Mouse (Mus musculus) adrenal gland, adult (tissue): ENCODE data around the gene Dmrta1.
A peak's percentile ranks its signal among the peaks of the same experiment; 100 is the strongest.
"Not testable (repeated sequence)": the region's sequence is repeated elsewhere in the genome, so short reads cannot be mapped to it uniquely, and the experiment has no call there.

Experiments
- DNase-seq, 2 experiments: peaks; one replicate each; pipeline ENCODE4 v3.0.0; 2022 to 2023; ENCODE audit warnings: low spot score in 1 of 2; ENCODE audit not compliant: inconsistent age in 2 of 2

The Dmrta1 gene

DNA sequence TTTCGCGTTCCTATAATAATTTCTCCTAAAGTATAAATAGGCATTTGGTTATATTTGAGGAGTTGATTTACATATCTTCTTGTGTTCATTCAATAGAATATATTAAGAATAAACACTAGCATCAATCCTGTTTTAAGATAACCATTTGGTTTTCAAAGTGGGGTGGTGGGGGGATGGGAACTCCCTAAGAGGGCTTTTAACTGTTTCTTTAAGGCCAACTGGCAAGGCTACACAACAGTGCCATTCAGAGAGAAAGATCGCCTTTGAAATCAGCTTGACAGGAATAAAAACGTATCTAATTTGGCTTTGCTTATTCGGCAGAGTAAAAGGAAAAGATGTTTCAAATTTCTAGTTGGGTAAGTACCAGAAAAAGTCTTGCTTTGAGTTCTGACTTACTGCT is at the start of gene Dmrta1:
Dmrta1 (plus strand) TSS at position 242 of the 400 bp plus-strand sequence.
- DNase-seq: no peak

DNA sequence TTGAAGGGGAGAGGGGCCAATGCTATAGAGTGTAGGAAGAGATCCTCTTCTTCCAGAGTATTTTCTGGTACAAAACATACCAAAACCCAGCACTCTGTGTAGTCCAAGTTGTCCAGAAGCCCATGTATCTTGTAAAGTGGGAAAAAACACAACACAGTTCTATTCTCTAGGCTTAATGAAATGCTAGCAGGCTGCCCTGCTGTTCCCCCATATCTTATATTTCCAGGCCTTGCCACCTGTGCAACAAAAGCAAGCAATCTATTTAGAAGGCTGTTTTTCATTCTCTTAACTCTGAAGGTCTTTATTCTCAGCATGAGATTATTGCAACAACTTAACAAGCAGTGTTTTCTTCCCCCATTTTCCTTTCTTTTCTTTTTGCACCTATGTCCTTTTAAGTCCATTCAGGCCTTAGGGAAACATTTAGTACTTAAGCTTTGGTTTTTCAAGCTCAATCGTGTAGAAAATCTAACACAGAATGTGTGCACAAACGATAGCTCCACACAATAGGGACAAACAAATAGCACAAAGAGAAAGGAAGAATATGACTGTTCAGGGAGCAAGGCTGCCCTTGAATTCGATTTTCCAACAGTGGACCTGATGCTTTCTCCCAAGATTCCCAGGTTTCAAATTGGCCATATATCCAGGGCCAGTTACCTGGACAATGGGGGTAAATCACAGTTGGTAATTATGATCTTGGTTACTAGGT is 48.7 kb upstream of the Dmrta1 start:
- no peak for DNase-seq

DNA sequence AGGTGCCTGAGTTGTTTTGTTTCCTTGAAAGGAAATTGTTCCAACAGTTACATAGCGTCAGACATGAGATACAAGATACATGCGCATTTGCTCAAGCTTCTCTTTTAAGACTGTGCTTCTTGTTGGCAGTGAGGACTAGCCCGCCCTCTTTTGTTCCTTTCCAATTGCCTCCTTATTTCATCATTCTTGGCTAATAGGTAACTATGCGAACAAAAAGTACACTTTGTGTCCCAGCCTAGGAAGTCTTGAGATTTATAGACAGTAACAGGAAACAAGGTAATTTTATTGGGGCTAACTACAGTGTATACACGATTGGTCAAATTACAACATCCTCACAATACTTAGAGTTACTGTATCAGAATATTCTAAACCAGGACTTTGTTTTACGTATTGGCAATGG is 47.7 kb upstream of the Dmrta1 start:
- DNase-seq: no peak

DNA sequence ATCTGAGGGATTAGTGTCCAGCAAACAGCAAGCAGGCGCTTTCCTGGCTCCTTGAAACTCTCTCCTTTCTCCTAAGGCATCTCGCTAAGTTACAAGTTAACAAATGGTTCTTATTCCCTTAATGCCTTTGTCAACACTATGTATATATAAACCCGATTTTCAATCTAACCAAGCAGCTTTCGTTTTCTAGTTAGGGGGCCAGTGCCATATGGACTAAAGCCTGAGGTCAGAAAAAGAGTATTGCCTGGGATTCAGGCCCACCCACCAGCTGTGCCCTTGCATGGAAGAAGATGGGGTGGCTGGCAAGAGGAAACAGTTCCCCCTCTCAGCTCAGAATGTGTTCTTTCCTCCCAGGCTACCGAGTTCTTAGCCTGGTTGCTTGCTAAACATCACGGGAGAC is 40.6 kb upstream of the Dmrta1 start:
- no peak for DNase-seq

DNA sequence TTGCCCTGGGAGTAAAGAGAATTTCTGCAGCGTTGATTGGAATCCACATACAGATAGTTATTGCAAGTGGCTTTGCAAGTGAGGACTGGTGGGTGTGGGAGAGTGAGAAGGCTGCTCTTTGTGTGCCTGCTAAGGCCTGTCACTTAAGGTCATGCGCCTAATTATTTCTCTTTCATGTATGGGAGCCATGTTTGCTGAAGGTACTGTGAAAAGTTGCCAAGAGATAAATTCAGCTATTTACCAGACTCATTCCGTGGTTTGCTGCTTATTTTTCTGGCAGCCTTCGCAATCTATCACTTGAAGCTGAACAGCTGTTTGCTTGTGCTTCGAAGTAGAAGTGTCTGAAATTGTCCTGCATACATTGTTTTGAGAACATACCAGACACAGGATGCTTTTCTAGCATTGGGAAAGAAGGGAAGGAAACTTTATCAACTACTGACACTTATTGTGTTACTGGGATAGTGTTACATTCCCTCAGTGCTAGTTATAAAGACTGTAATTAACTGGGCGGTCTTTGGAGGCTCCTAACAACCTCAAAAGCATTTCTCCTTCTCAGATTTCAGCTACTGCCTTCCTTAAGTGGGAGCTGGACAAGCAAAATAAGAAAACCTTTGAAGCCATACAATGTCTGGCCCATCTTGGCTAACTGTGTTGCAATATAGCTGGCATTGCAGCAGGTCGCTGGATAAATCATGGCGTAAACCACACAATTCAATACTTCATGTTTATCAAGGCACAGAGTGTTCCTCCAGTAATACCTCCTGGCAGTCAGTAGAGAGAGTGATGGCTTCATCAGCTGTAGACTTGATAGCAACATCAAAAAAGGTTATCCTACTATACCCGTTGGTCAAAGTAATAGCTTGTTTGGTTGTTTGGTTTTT is 34.8 kb upstream of the Dmrta1 start:
- DNase-seq: no peak

DNA sequence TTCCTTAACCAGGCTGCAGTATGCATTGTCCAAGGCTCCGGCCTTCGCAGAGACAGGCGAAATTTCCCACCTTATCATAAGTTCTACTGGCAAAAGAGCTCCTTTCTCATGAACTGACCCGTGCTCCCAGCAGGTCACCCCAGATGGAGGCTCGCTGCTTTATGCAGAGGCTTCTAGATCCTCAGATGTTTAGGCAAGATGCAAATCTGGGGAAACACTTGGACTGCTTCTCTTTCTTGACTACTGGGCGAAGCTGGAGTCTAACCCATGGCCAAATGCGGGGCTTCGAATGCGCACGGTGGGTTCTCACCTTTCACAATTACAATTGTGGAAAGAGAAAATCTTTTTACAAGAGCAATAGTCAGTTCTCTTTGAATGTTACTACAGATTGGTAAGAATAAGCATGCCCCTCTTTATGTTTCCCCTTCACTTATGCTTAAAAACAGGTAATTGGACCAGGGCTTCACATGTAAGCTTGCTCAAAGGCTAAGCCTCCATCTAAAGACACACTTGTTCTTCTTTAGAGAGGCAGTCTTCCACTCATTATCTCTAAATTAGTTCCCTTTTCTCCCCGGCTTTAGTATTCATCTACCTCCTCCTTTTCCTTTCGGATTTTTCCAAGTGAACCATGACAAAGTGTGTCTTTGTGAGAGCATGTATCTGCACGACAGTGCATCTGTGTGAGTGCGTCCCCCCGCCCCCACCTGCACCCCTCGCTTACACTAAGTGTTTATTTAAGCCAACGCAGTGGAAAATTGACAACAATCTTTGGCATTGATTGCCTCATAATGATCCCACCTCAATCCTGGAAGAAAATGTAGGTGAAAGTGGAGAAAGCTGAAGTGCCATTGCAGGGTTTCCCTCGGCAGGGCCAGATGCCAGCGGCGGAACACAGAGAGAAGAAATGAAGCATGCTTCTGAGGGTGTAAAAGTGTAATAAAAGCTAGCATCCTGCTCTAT is 28.6 kb upstream of the Dmrta1 start:
- no peak for DNase-seq

DNA sequence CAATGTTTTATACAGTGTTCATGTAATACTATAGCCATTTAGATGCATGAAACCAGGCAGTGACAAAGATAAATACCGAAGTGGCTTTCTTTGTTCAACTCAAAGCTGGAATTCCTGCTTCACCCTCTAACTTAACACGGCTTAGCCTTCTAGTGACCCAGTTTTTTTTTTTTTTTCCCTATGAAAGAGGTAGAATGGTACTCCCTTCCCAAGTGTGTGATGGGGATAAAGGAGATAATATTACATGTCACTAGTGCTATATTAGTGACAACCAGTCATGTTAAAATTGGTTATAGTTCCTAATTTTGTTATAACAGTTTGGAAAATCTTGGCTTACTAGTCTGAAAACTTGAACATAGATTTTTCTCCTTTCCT is 27.9 kb upstream of the Dmrta1 start:
- no peak for DNase-seq

DNA sequence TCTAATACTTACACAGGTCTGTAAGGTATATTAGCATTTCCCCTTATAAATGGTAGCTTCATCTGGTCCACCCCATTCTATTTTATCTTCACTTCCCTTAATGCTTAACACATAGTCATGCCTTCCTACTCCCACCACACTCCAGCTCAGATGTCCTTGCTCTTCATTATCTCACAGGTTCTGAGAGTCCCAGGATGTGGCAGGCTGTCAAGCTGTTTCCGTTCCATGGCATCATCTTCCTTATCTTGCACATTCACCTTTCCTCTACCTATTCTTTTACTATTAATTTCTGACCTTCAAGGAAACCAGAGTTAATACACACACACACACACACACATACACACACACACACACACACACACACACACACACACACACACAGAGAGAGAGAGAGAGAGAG is 27.5 kb upstream of the Dmrta1 start:
- no peak for DNase-seq

DNA sequence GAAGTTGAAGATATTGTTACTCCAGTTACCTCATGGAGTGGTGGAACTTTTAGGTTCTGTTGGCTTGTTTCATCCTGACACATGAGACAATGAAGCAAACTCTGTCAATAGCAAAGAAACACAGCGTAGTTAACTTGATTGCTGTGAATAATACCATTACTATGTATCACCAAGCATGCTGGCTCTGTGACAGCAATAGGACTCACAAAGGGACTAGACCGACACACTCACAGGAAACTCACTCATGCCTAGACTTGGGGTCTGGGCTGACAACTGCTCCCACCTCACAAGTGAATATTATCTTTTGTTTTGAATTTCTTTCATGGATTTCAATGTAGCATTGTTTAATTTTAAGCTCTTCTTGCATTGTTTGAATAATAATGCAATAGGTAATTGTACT is 15.8 kb upstream of the Dmrta1 start:
- no peak for DNase-seq

DNA sequence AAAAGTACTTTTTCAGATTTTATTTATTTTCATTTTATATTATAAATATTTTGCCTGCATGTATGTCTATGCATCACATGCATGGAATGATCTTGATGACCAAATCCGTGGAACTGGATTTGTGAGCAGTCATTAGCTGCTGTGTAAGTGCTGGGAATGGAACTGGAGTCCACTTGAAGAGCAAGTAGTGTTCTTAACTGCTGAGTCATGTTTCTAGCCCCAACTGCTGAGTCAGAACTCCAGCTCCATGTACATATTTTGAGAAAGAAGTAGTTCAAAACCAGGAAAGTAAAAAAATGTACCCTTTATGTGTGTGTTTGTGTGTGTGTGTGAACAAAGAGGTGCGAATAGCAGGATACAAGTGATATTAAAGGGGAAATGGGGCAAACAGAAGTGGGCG is 4.5 kb upstream of the Dmrta1 start:
- no peak for DNase-seq

DNA sequence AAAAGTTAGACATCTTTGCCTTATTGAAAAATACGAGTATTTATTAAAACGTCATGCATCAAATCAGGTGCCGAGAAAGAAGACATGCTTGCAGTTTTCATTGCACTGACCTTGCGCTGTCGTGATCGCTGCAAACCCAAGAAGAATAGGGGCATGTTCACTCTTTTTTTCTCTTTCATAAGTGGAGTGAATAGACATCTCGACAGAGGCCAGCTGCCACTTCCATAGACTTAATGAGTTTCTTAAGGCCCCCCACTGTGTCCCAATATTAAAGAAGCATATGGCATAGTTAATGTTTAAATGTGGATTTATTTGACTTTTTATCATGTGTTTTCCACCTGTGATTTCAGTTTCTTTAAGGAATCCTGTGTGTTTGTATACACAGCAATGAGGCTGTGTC is 1.3 kb upstream of the Dmrta1 start:
- DNase-seq: no peak

DNA sequence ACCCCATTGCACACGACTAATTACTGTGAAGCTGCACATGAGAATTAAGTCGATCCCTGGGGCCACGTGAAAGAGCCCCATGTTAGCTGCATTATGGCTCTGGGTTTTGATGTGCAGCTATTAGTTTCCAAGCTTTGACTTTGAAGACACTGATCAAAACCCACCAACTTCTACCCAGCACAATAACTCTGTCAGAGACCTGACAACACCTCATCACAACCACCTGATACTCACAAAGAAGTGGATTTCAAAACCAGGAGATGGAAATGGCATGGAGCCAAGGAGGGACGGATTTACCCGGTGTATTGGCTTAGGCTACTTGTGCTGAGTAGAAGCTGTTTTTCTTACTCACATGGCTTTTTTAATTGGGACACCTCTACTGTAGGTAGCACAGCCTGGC is 523 bp upstream of the Dmrta1 start:
- no peak for DNase-seq

DNA sequence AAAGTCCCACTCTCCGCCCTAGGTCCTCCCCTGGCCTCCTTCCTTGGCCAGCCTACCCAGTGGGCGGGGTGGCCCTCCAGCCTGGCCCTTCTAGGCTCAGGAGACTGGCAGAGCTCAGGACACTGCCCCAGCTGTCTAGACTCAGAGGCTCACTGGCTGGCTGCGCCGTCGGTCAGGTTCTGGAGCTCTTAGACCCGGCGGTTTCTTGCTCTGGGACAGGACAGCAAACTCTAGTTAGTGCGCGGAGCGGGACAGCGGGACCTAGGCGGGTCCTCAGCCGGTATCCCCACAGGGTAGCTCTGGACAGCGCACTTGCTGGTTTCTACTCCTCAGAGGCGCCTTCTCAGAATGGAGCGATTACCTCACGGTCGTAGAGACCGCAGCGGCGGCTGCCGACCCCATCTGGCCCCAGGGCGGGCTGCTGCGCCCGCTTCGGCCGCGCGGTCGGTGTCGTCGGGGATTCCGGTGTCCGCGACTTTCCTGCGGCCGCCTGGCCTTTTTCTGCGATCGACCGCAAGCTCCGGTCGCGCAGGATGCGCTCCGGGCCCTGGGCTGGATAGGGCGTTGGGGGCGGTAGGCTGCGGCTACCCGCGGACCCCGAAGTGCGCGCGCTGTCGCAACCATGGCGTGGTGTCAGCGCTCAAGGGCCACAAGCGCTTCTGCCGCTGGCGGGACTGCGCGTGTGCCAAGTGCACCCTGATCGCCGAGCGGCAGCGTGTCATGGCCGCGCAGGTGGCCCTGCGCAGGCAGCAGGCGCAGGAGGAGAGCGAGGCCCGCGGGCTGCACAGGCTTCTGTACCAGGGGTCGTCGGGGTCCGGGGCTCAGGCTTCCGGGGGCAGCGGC is 8.9 kb downstream of the Dmrta1 start:
- peak; percentile 71 to 90 for DNase-seq

DNA sequence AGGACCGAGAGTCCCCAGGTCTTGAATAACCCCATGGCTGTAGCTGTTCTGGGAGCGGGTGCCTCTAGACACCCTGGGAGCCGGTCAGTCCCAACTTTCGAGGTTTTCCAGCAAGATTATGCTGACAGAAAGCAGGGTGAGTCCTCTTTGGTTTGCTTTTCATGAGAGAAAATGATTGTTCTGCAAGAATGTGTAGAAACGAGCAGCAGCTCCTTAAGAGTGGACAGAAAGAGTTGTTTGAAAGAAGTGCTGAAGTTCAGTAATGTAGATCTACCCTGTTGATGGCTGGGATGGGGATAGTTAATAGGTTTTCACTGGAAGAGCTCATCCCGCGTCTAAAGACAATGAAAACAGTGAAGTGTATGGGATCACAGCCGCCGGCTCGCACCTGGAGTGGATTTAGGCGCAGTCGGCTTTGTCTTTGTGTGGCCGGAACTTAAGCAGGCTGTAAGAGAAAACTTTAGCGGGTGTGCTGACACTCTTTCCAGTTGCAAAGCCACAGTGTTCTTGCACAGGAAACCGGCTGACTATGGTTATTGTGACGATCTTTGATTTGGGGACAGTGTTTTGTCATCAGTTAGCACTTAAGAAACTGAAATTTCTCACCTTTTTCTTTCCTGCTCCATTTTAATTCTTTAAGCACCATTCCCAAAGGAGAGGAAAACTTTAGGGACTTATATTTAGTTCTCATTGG is 9.7 kb downstream of the Dmrta1 start:
- DNase-seq: no peak

DNA sequence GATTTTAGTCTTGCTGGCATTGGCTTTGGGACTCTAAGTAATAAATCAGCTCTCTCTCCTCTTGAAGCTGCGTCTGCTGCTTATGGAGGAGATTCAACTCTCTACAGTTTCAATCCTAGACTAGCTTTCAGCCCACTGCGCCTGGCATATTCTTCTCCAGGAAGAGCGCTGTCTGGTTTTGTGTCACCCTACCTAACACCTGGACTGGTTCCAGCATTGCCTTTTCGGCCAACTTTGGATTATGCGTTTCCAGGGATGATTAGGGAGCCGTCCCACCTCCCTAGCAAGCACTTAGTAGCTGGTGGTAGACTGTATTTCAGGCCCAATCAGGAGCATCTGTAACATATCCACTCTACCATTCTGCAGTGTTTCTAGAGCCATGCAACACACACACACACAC is 12.7 kb downstream of the Dmrta1 start:
- no peak for DNase-seq

DNA sequence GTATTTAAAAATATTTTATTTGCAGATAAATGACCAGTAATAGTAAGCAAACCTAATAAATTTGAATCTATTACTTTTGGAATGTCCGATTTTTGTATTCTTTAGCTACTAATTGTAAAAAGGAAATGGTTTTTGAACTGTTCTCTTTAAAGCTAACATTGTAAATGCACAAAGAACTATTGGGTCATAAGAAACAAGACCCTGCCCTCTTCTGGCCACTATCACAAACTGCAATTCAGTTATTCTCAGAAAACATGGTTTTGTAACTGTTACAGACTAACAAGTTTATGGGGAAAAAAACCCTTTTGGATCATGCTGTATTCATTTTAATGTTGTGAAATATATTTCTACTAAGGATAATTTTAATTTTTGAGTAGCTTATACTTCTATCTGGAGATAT is 13.5 kb downstream of the Dmrta1 start:
- peak in 1 of 2 experiments; percentile 47 for DNase-seq

DNA sequence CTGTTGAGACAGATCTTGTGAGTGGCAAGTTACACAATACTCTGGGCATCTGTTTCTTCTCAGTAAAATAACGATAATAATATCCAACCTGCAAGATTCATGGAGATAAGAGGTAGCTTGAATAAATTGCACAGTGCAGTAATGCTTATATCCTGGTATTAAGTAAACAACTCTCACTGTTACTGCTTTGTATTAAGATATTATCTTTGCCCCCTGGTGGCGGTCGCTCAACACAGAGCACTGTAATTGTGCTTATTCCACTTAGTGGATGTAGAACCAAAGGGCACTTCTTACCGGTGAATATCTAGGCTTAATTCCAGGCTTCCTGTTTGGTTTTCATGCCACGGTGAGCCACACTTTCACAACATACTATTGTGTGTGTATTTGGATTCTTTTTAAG is 16.4 kb downstream of the Dmrta1 start:
- DNase-seq: no peak

DNA sequence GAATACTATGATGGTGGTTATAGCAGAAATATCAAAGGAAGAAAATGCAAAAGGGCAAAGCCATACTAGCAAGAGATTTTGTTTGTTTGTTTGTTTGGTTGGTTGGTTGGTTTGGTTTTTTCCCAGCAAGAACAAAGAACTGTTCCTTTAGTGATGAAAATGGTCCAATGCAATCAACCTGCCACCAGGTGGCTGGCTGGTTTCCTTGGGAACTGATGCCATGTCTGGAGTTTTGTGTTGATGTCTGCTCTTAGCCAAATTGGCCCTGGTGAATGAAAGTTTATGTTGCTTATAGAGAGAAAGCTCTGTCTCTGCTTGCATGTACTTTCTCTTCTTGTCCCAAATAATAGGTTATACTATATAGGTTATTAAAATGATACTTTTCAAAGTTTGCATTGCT is 18.7 kb downstream of the Dmrta1 start:
- no peak for DNase-seq

DNA sequence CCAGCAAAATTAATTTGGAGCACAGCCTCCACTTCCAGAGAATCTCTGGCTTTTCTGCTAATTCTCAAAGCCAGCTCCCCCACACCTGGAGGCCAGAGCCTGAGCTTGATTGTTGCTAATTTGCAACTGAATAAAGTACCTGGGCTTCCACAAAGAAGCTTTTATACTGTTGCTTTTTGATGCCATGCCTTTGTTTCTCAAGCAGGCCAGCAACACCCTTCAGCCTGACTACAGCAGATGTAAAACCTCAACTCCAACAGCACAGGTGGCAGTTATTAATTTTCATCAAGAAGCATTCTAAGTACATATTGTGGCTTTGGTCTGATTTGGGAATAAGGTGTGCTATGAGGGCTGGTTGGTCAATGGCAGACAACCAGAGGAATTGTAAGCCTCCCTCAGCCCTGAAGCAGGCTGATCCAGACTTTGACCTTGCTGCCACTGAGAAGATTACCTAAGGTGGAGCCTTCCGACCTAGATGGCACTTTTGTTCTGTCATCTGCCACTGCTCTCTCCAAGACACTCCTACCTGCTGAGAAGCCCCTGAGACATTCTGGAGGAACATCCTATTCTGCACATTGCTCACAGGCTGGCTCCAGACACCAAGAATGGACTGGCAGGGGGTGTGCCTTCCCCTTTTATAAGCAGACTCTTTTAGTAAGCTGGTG is 44.4 kb downstream of the Dmrta1 start:
- not testable (repeated sequence) for DNase-seq
